Mouse (Mus musculus): ENCODE data around the gene Gzmn.
"Not testable (repeated sequence)": the region's sequence is repeated elsewhere in the genome, so short reads cannot be mapped to it uniquely, and the experiment has no call there.

- TF ChIP-seq CTCF (conservative IDR thresholded peaks at IDR 0.05 in 1 of 2, IDR thresholded peaks at IDR 0.05 in 1 of 2; ENCODE audit: low read depth in 2 of 2, low read length in 2 of 2); EP300 (IDR thresholded peaks at IDR 0.05; ENCODE audit: low read length); POLR2A (IDR thresholded peaks at IDR 0.05; ENCODE audit: low read depth, low read length); ETS1 (conservative IDR thresholded peaks at IDR 0.05; ENCODE audit: low read depth, low read length); TCF12 (IDR thresholded peaks at IDR 0.05; ENCODE audit: low read depth, low read length): not testable (repeated sequence)
Observed at GRCm38 (mm10) chr14:56159479-56159878, 14.9 kb downstream of the Gzmn start, which contains the start of gene Gzmg.

Measured in CH12.LX (cell line).